Mouse (Mus musculus): ENCODE measurements around the gene Gm20388. TPM values are rescaled to one million over a fixed set of nuclear protein-coding genes. Genes with fewer than 3 reads are reported as not detected.

Gene Gm20388
- polyA plus RNA-seq, 1 experiment from 2014 or later: not detected

- H3K4me2 ChIP-seq (replicated peaks; ENCODE audit: low read depth, low read length): no peak overlapping the region
- H3K36me3 ChIP-seq (ENCODE audit: control insufficient read depth, insufficient read depth, low read length): no peaks in the 10 kb centered on the region
- H3K27me3 ChIP-seq (ENCODE audit: control insufficient read depth, insufficient read depth, low read length): no peaks in the 10 kb centered on the region
- ATAC-seq (ENCODE audit: low FRiP score, low TSS enrichment): no peak
- H3K27ac ChIP-seq (ENCODE audit: low read depth, low read length): no peak overlapping the region
- no peak overlapping the region for H3K4me3 ChIP-seq (ENCODE audit: low read length)
- no peak overlapping the region for H3K9ac ChIP-seq (ENCODE audit: low read depth, low read length)
- WGBS: 97% methylated on average over 15 of the region's 15 CpGs
- no peaks in the 10 kb centered on the region for H3K9me3 ChIP-seq (ENCODE audit: control insufficient read depth, low read length)
- peaks cover 81% of the 10 kb centered on the region for H3K4me1 ChIP-seq (ENCODE audit: control insufficient read depth, insufficient read depth, low read length)
Observed at GRCm38 (mm10) chr8:120496478-120496877, 585.8 kb downstream of the Gm20388 start.

DNA sequence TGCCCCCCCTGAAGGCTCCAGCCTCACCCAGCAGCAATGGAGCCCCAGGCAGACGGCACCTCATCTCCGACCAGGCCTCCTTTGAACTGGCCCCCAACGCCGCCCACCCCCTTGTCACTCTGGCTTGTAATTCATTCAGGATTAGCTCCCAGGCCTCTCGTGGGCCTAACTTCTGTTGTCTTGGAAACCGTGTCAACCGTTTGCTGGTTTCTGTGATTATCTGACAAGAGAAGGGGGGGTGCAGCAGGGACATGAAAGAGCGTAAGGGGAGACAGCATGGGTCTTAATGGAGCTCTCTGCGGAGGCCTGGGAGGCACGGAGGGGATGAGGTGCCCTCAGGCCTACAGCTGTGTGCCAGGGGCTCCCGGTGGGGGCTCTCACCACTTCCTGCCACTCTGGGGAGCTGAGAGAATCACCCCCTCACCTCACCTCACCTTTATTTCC lies 586.9 kb downstream of the Gm20388 start:
- ATAC-seq (ENCODE audit: low FRiP score, low TSS enrichment): no peak

DNA sequence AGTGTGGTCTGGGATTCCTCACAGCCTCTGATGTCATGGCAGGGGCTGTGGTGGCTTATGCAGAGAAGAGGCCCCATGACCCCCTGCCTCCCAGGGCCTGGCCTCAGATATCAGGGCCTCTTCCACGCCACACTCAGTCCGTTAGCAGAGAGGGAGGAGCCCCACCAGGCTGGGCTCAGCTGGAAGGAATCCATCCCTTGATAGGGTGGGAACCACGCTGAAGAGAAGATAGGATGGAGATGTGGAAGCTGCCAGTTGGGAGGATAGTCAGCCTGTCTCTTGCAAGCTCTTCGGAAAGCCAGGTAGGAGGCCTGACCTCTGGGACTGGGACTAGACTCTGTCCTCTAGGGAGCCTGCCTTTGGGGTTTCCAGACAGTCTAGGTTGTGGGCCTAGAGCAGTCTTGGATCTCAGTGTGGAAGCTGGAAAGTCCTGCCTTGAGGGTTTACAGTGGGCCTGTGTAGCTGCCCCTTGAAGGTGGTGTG lies 587.7 kb downstream of the Gm20388 start:
- Histone ChIP-seq H3K4me3 (ENCODE audit: low read length) (no peak overlapping the region), H3K36me3 (ENCODE audit: control insufficient read depth, insufficient read depth, low read length) (no peaks in the 10 kb centered on the region), H3K4me1 (ENCODE audit: control insufficient read depth, insufficient read depth, low read length) (peaks cover 68% of the 10 kb centered on the region), H3K27ac (ENCODE audit: low read depth, low read length) (peak overlapping the region; percentile 75; the same call in 1 of the 2 replicates), H3K9ac (ENCODE audit: low read depth, low read length) (peak overlapping the region; percentile 44), H3K27me3 (ENCODE audit: control insufficient read depth, insufficient read depth, low read length) (no peaks in the 10 kb centered on the region), H3K4me2 (replicated peaks; ENCODE audit: low read depth, low read length) (peak overlapping the region; percentile 20; the same call in 1 of the 2 replicates), H3K9me3 (ENCODE audit: control insufficient read depth, low read length) (no peaks in the 10 kb centered on the region)
- peak; percentile 17; the same call in 1 of the 2 replicates for ATAC-seq (ENCODE audit: low FRiP score, low TSS enrichment)
- WGBS: 24% methylated on average over 4 of the region's 4 CpGs

More for the DNA sequence above, 586.9 kb downstream of the Gm20388 start:
- WGBS: 22% methylated on average over 11 of the region's 11 CpGs
- Histone ChIP-seq H3K36me3 (ENCODE audit: control insufficient read depth, insufficient read depth, low read length) (no peaks in the 10 kb centered on the region), H3K27ac (ENCODE audit: low read depth, low read length) (no peak overlapping the region; the same call in 1 of the 2 replicates), H3K27me3 (ENCODE audit: control insufficient read depth, insufficient read depth, low read length) (no peaks in the 10 kb centered on the region), H3K4me2 (replicated peaks; ENCODE audit: low read depth, low read length) (no peak overlapping the region; the same call in 1 of the 2 replicates), H3K9ac (ENCODE audit: low read depth, low read length) (no peak overlapping the region), H3K9me3 (ENCODE audit: control insufficient read depth, low read length) (no peaks in the 10 kb centered on the region), H3K4me3 (ENCODE audit: low read length) (no peak overlapping the region), H3K4me1 (ENCODE audit: control insufficient read depth, insufficient read depth, low read length) (peaks cover 73% of the 10 kb centered on the region)

GRCm38 (mm10) chr8:120498926-120499605 lies 588.4 kb downstream of the Gm20388 start:
- H3K27me3 ChIP-seq (ENCODE audit: control insufficient read depth, insufficient read depth, low read length): no peaks in the 10 kb centered on the region
- H3K36me3 ChIP-seq (ENCODE audit: control insufficient read depth, insufficient read depth, low read length): no peaks in the 10 kb centered on the region
- ATAC-seq (ENCODE audit: low FRiP score, low TSS enrichment): peak; percentile 67
- no peak overlapping the region for H3K4me3 ChIP-seq (ENCODE audit: low read length)
- peak overlapping the region; percentile 75; the same call in 1 of the 2 replicates for H3K27ac ChIP-seq (ENCODE audit: low read depth, low read length)
- H3K9me3 ChIP-seq (ENCODE audit: control insufficient read depth, low read length): no peaks in the 10 kb centered on the region
- H3K9ac ChIP-seq (ENCODE audit: low read depth, low read length): no peak overlapping the region
- WGBS: 20% methylated on average over 9 of the region's 9 CpGs
- H3K4me2 ChIP-seq (replicated peaks; ENCODE audit: low read depth, low read length): peak overlapping the region; percentile 20; the same call in 1 of the 2 replicates
- peaks cover 65% of the 10 kb centered on the region for H3K4me1 ChIP-seq (ENCODE audit: control insufficient read depth, insufficient read depth, low read length)

DNA sequence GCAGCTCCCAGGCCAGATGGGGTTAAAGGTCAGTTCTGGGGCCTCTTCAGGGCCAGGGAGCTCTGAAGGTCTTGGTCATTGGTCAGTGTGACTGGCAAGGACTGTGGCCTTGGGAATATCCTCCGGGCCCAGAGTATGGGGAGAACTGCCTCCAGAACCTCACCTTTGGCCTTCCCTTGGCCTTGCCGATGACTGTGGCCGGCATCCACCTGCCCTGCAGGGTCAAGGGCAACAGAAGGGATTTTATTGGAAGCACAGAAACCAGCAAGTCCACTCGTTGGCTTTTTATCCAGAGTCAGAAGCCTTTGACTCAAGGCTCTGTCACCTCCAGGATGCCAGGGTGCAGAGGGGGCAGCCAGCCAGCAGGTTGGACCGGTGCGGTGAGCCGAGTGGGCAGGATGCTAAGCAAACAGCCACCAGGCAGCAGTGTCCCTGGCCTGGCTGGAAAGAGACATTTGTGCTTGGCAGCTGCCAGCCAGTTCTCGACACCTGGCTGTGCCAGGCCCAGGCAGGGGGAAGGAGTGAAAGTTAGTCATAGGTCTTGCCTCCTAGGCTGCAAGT lies 590.1 kb downstream of the Gm20388 start:
- ATAC-seq (ENCODE audit: low FRiP score, low TSS enrichment): no peak
- WGBS: 68% methylated on average over 8 of the region's 8 CpGs
- Histone ChIP-seq H3K9me3 (ENCODE audit: control insufficient read depth, low read length) (no peaks in the 10 kb centered on the region), H3K4me3 (ENCODE audit: low read length) (no peak overlapping the region), H3K4me2 (replicated peaks; ENCODE audit: low read depth, low read length) (no peak overlapping the region), H3K27me3 (ENCODE audit: control insufficient read depth, insufficient read depth, low read length) (no peaks in the 10 kb centered on the region), H3K36me3 (ENCODE audit: control insufficient read depth, insufficient read depth, low read length) (no peaks in the 10 kb centered on the region), H3K9ac (ENCODE audit: low read depth, low read length) (no peak overlapping the region), H3K27ac (ENCODE audit: low read depth, low read length) (no peak overlapping the region), H3K4me1 (ENCODE audit: control insufficient read depth, insufficient read depth, low read length) (peaks cover 66% of the 10 kb centered on the region)

DNA sequence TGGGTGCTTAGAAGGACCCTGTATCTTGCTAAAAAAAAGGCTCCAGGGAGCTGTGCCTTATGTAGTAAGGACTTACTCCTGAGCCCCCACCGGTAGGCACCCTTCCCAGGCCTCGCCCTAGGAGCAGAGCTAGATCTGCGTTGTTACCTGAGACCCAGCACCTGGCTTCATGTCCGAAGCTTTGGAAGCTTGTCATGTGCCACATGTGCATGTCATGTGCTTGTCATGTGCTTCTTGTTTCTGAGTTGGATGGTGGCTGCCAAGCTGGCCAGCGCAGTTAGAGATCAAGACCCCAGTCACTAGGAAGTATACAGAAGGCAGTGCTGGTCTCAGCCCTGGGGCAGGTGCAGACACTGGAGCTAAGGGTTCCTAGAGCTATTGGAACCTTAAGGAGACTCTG lies 590.8 kb downstream of the Gm20388 start:
- no peaks in the 10 kb centered on the region for H3K9me3 ChIP-seq (ENCODE audit: control insufficient read depth, low read length)
- H3K4me2 ChIP-seq (replicated peaks; ENCODE audit: low read depth, low read length): no peak overlapping the region
- WGBS: 91% methylated on average over 5 of the region's 5 CpGs
- no peak overlapping the region for H3K9ac ChIP-seq (ENCODE audit: low read depth, low read length)
- no peaks in the 10 kb centered on the region for H3K27me3 ChIP-seq (ENCODE audit: control insufficient read depth, insufficient read depth, low read length)
- peaks cover 70% of the 10 kb centered on the region for H3K4me1 ChIP-seq (ENCODE audit: control insufficient read depth, insufficient read depth, low read length)
- ATAC-seq (ENCODE audit: low FRiP score, low TSS enrichment): no peak
- H3K4me3 ChIP-seq (ENCODE audit: low read length): no peak overlapping the region
- H3K36me3 ChIP-seq (ENCODE audit: control insufficient read depth, insufficient read depth, low read length): no peaks in the 10 kb centered on the region
- H3K27ac ChIP-seq (ENCODE audit: low read depth, low read length): no peak overlapping the region

DNA sequence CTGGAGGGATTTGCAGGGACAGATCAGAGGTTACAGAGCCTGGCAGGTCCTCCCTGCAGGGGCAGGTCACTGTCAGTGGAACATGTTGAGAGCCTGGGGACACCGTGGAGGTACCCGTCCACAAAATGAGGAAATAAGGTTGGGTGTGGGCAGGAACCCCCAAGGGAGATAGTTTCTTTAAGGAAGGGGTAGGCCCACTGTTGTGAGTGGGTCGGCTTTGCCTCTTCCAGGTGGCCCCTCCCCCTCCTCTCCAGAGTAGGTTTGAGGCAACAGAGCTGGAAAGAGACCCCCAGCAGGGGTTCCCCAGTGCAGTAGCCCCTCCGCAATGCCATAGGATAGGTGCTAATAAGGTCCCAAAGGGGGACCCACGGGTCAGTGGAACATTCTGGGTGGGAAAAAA lies 591.8 kb downstream of the Gm20388 start:
- Histone ChIP-seq H3K36me3 (ENCODE audit: control insufficient read depth, insufficient read depth, low read length) (no peaks in the 10 kb centered on the region), H3K9ac (ENCODE audit: low read depth, low read length) (no peak overlapping the region), H3K4me1 (ENCODE audit: control insufficient read depth, insufficient read depth, low read length) (peaks cover 65% of the 10 kb centered on the region), H3K27me3 (ENCODE audit: control insufficient read depth, insufficient read depth, low read length) (no peaks in the 10 kb centered on the region), H3K4me3 (ENCODE audit: low read length) (no peak overlapping the region), H3K9me3 (ENCODE audit: control insufficient read depth, low read length) (no peaks in the 10 kb centered on the region), H3K27ac (ENCODE audit: low read depth, low read length) (no peak overlapping the region), H3K4me2 (replicated peaks; ENCODE audit: low read depth, low read length) (no peak overlapping the region)
- 56% methylated on average over 5 of the region's 5 CpGs for WGBS
- no peak for ATAC-seq (ENCODE audit: low FRiP score, low TSS enrichment)

DNA sequence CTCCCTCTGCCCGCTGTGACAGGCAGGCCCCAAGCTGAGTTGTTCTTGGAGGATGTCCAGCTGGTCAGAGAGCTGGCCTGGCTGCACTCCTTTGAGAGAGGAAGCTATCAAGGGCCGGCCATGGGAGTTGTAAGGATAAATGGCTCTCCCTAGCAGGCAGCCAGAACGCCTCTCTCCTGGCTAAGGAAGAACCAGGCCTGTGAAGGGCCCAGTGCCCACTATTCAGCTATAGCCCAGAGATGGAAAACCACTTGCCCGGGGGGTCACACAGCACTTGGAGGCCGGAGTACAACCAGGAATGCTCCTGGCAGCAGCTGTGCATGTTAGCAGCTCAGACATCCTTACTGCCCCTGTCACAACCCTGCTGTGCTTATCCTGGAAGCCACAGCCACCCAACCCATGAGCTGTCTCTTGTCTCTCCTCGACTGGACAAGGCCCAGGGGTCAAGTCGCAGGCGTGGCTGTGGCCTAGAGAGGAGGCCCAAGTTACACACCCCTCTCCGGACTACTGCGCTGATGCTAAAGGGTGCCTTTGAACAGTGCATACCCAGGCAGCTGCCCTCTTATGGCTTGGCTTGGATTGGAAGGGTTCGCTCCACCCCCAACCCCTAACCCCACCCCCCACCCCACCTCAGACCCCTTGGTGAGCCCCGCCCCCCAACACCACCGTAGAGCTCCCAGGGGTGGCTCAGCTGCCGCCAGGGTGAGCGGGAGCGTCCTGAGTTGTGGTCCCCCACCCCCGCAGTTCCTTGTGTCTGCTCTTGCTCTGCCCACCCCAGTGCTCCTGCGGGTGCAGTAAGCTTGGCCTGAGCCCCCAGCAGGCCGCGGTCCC lies 593.8 kb downstream of the Gm20388 start:
- Histone ChIP-seq H3K36me3 (ENCODE audit: control insufficient read depth, insufficient read depth, low read length) (no peaks in the 10 kb centered on the region), H3K4me1 (ENCODE audit: control insufficient read depth, insufficient read depth, low read length) (peaks cover 62% of the 10 kb centered on the region)
- WGBS: 5% methylated on average over 19 of the region's 20 CpGs

More for the DNA sequence above, 593.8 kb downstream of the Gm20388 start:
- Histone ChIP-seq H3K4me3 (ENCODE audit: low read length) (peak overlapping the region; percentile 10; the same call in 1 of the 2 replicates), H3K27ac (ENCODE audit: low read depth, low read length) (peak overlapping the region; percentile 60), H3K27me3 (ENCODE audit: control insufficient read depth, insufficient read depth, low read length) (no peaks in the 10 kb centered on the region), H3K9me3 (ENCODE audit: control insufficient read depth, low read length) (no peaks in the 10 kb centered on the region), H3K9ac (ENCODE audit: low read depth, low read length) (peak overlapping the region; percentile 5; the same call in 1 of the 2 replicates), H3K4me2 (replicated peaks; ENCODE audit: low read depth, low read length) (peak overlapping the region; percentile 37)
- peak; percentile 33; the same call in 1 of the 2 replicates for ATAC-seq (ENCODE audit: low FRiP score, low TSS enrichment)
